ENCODE assay signal across 14 mouse cellular contexts in genomic region chr7:46433874-46434273, GRCm38 (mm10). TPM values are rescaled to one million over a fixed set of nuclear protein-coding genes. Genes with fewer than 3 reads are reported as not detected.
A peak's percentile ranks its signal among the peaks of the same experiment; 100 is the strongest.
DNase-seq lines count a peak whose midpoint lies in the region; ATAC-seq and TF ChIP-seq lines count a peak whose summit lies in the region.
"Had no signal": no experiment of that assay in that cellular context is flagged by ENCODE, and none has a peak within 500 bp of the region (broad histone marks: within the 10 kb centered on the region; RNA-seq: fewer than 3 reads in every experiment).

No protein-coding gene starts in this region.

- no peak overlapping the region for H3K9ac ChIP-seq in kidney, embryonic 15.5 days
- H3K9ac ChIP-seq in forebrain, embryonic 12.5 days, result no peak overlapping the region
- H3K9ac ChIP-seq in hindbrain, embryonic 13.5 days, result no peak overlapping the region
- no peak overlapping the region for H3K9ac ChIP-seq in midbrain, embryonic 15.5 days

- H3K27me3 ChIP-seq in kidney, embryonic 15.5 days, result 0 out of 2 replicates have a peak, but pooled peaks cover 4% of the 10 kb centered on the region
- H3K27me3 ChIP-seq in kidney, adult 2 months (replicated peaks; ENCODE audit: control insufficient read depth, insufficient read depth, low read length), result no peaks in the 10 kb centered on the region
- H3K27me3 ChIP-seq in forebrain, embryonic 12.5 days, result no peaks in the 10 kb centered on the region
- no peaks in the 10 kb centered on the region for H3K27me3 ChIP-seq in hindbrain, embryonic 13.5 days
- H3K27me3 ChIP-seq in midbrain, embryonic 15.5 days (replicated peaks), result no peaks in the 10 kb centered on the region

- ATAC-seq in kidney, embryonic 15.5 days (replicated peaks; ENCODE audit: low FRiP score), result peak; percentile 54; the same call in 1 of the 2 replicates
- ATAC-seq in forebrain, embryonic 12.5 days (ENCODE audit: low FRiP score), result peak; percentile 78
- ATAC-seq in hindbrain, embryonic 13.5 days (ENCODE audit: low FRiP score), result peak; percentile 57
- peak; percentile 69 for ATAC-seq in midbrain, embryonic 15.5 days (replicated peaks)
- no peak for ATAC-seq in frontal cortex, adult (ENCODE audit: low TSS enrichment)

- no peak for TF ChIP-seq POLR2A in kidney, adult 2 months (IDR thresholded peaks at IDR 0.05; ENCODE audit: low read depth, low read length)

- no peak for DNase-seq in kidney, adult 2 months
- DNase-seq in right cerebral cortex, postnatal 25 days, result no peak
- no peak for DNase-seq in frontal cortex, postnatal 36 days (ENCODE audit: low spot score in 2 of 2)
- DNase-seq: adrenal gland, postnatal 14 days; cerebellum, adult 8-10 months; gastrocnemius, postnatal 14 days; lung, adult 18-20 months; thymus, postnatal 36 days had no signal

- no peak overlapping the region for H3K27ac ChIP-seq in kidney, embryonic 15.5 days
- H3K27ac ChIP-seq in kidney, adult 2 months (ENCODE audit: insufficient read depth, low read depth, low read length), result no peak overlapping the region
- no peak overlapping the region for H3K27ac ChIP-seq in forebrain, embryonic 12.5 days
- H3K27ac ChIP-seq in hindbrain, embryonic 13.5 days, result no peak overlapping the region
- no peak overlapping the region for H3K27ac ChIP-seq in midbrain, embryonic 15.5 days

- no peak for TF ChIP-seq CTCF in kidney, adult 2 months (conservative IDR thresholded peaks at IDR 0.05; ENCODE audit: insufficient read depth, insufficient read length, low read depth, low read length)

- 54% methylated on average over 5 of the region's 5 CpGs for WGBS in kidney, embryonic 15.5 days
- WGBS in kidney, adult 2 months, result 37% methylated on average over 5 of the region's 5 CpGs
- WGBS in forebrain, embryonic 12.5 days, result 52% methylated on average over 5 of the region's 5 CpGs
- WGBS in hindbrain, embryonic 13.5 days, result 29% methylated on average over 5 of the region's 5 CpGs
- WGBS in midbrain, embryonic 15.5 days, result 31% methylated on average over 5 of the region's 5 CpGs

- no peak overlapping the region for H3K4me3 ChIP-seq in kidney, embryonic 15.5 days (replicated peaks)
- H3K4me3 ChIP-seq in kidney, adult 2 months (ENCODE audit: insufficient read depth, low read depth, low read length), result no peak overlapping the region
- H3K4me3 ChIP-seq in forebrain, embryonic 12.5 days (replicated peaks), result no peak overlapping the region
- H3K4me3 ChIP-seq in hindbrain, embryonic 13.5 days, result no peak overlapping the region
- no peak overlapping the region for H3K4me3 ChIP-seq in midbrain, embryonic 15.5 days

- H3K4me2 ChIP-seq in kidney, embryonic 15.5 days, result no peak overlapping the region
- H3K4me2 ChIP-seq in forebrain, embryonic 12.5 days, result no peak overlapping the region
- no peak overlapping the region for H3K4me2 ChIP-seq in hindbrain, embryonic 13.5 days
- H3K4me2 ChIP-seq in midbrain, embryonic 15.5 days, result no peak overlapping the region

- no peaks in the 10 kb centered on the region for H3K36me3 ChIP-seq in kidney, embryonic 15.5 days
- no peaks in the 10 kb centered on the region for H3K36me3 ChIP-seq in kidney, adult 2 months (ENCODE audit: control insufficient read depth, insufficient read depth, low read length)
- H3K36me3 ChIP-seq in forebrain, embryonic 12.5 days (replicated peaks), result no peaks in the 10 kb centered on the region
- peaks cover 42% of the 10 kb centered on the region for H3K36me3 ChIP-seq in hindbrain, embryonic 13.5 days
- H3K36me3 ChIP-seq in midbrain, embryonic 15.5 days (replicated peaks), result peaks cover 4% of the 10 kb centered on the region; the same call in 1 of the 2 replicates

- H3K9me3 ChIP-seq in kidney, embryonic 15.5 days (replicated peaks), result no peaks in the 10 kb centered on the region
- H3K9me3 ChIP-seq in forebrain, embryonic 12.5 days, result no peaks in the 10 kb centered on the region
- H3K9me3 ChIP-seq in hindbrain, embryonic 13.5 days, result no peaks in the 10 kb centered on the region
- no peaks in the 10 kb centered on the region for H3K9me3 ChIP-seq in midbrain, embryonic 15.5 days

- H3K4me1 ChIP-seq in kidney, embryonic 15.5 days, result 0 out of 2 replicates have a peak, but pooled peaks cover 6% of the 10 kb centered on the region
- H3K4me1 ChIP-seq in kidney, adult 2 months (ENCODE audit: control insufficient read depth, insufficient read depth, low read length), result no peaks in the 10 kb centered on the region
- H3K4me1 ChIP-seq in forebrain, embryonic 12.5 days, result peaks cover 10% of the 10 kb centered on the region; the same call in 1 of the 2 replicates
- peaks cover 8% of the 10 kb centered on the region for H3K4me1 ChIP-seq in hindbrain, embryonic 13.5 days (replicated peaks)
- peaks cover 4% of the 10 kb centered on the region for H3K4me1 ChIP-seq in midbrain, embryonic 15.5 days

RNA-seq across cellular contexts. Expression of gene Kcnc1, which starts 37.6 kb away (rescaled TPM):
- polyA plus RNA-seq in kidney, embryonic 15.5 days (2015; fragmentation: Nextera tagmentation; extraction: Ambion mirVana), result 0.06 and 0.10 TPM in 2 replicates
- 0.05 and 0.23 TPM in 2 replicates for polyA plus RNA-seq in kidney, adult 2 months (2012; rRNA removed)
- 4.8 and 4.9 TPM in 2 replicates for polyA plus RNA-seq in forebrain, embryonic 12.5 days (2016; fragmentation: Nextera tagmentation; extraction: Ambion mirVana)
- polyA plus RNA-seq in hindbrain, embryonic 13.5 days (2015; fragmentation: Nextera tagmentation; extraction: Ambion mirVana), result 9.6 and 9.7 TPM in 2 replicates
- polyA plus RNA-seq in midbrain, embryonic 15.5 days (2015; fragmentation: Nextera tagmentation; extraction: Ambion mirVana), result 15.2 and 17.0 TPM in 2 replicates
- polyA plus RNA-seq: heart, embryonic 16.5 days had no signal

RNA-seq across cellular contexts. Expression of gene Myod1, which starts 57.6 kb away (rescaled TPM):
- polyA plus RNA-seq in kidney, embryonic 15.5 days (2015; fragmentation: Nextera tagmentation; extraction: Ambion mirVana), result 2.2 and 3.1 TPM in 2 replicates
- 0.20 TPM in 1 of 2 replicates, not detected in the other for polyA plus RNA-seq in kidney, adult 2 months (2012; rRNA removed)
- polyA plus RNA-seq in forebrain, embryonic 12.5 days (2016; fragmentation: Nextera tagmentation; extraction: Ambion mirVana), result 0.33 TPM in 1 of 2 replicates, not detected in the other
- polyA plus RNA-seq in hindbrain, embryonic 13.5 days (2015; fragmentation: Nextera tagmentation; extraction: Ambion mirVana), result 0.94 and 1.4 TPM in 2 replicates
- polyA plus RNA-seq in midbrain, embryonic 15.5 days (2015; fragmentation: Nextera tagmentation; extraction: Ambion mirVana), result 0.09 and 0.14 TPM in 2 replicates
